Mouse (Mus musculus) heart, embryonic 14.5 days (tissue): Measurements from ENCODE around the gene Gale. TPM values are rescaled to one million over a fixed set of nuclear protein-coding genes. Genes with fewer than 3 reads are reported as not detected.

Experiments used
- polyA plus RNA-seq: library from polyadenylated mRNA; unstranded; fragments of >200 nt; fragmentation: Nextera tagmentation; extraction: Ambion mirVana; gene quantifications from 2 replicates; pipeline ENCODE4 v1.2.1, GENCODE M21; 2014

The Gale gene
- polyA plus RNA-seq, 1 experiment from 2014 or later: 19.0 TPM

Other genes starting within 250 kb of the Gale start
- not detected in 2 replicates for gene Il22ra1, start 235.6 kb upstream of the Gale start, polyA plus RNA-seq
- 0.12 TPM in 1 of 2 replicates, not detected in the other for gene Myom3, start 204.0 kb upstream of the Gale start, polyA plus RNA-seq
- gene Srsf10, start 108.0 kb upstream of the Gale start, polyA plus RNA-seq: 144 and 147 TPM in 2 replicates
- gene Pnrc2, start 89.9 kb upstream of the Gale start, polyA plus RNA-seq: 133 and 137 TPM in 2 replicates
- 0.36 and 0.38 TPM in 2 replicates for gene Cnr2, start 68.3 kb upstream of the Gale start, polyA plus RNA-seq
- 50.1 and 63.0 TPM in 2 replicates for gene Fuca1, start 43.0 kb upstream of the Gale start, polyA plus RNA-seq
- gene Hmgcl, start 17.3 kb upstream of the Gale start, polyA plus RNA-seq: 91.6 and 96.7 TPM in 2 replicates
- 65.5 and 67.7 TPM in 2 replicates for gene Lypla2, start 8.9 kb downstream of the Gale start, polyA plus RNA-seq
- 39.4 and 40.2 TPM in 2 replicates for gene Pithd1, start 23.5 kb downstream of the Gale start, polyA plus RNA-seq
- gene Eloa, start 58.0 kb downstream of the Gale start, polyA plus RNA-seq: 34.3 and 34.7 TPM in 2 replicates
- gene Rpl11, start 89.7 kb downstream of the Gale start, polyA plus RNA-seq: 284 and 329 TPM in 2 replicates
- gene Id3, start 179.8 kb downstream of the Gale start, polyA plus RNA-seq: 247 and 296 TPM in 2 replicates
- gene E2f2, start 208.7 kb downstream of the Gale start, polyA plus RNA-seq: 2.5 and 3.1 TPM in 2 replicates
- gene Asap3, start 242.6 kb downstream of the Gale start, polyA plus RNA-seq: 1.3 and 1.5 TPM in 2 replicates